Mouse (Mus musculus) heart, postnatal 0 days (tissue): ENCODE data around the gene Nsd2. TPM values are rescaled to one million over a fixed set of nuclear protein-coding genes. Genes with fewer than 3 reads are reported as not detected.
"Not testable (repeated sequence)": the region's sequence is repeated elsewhere in the genome, so short reads cannot be mapped to it uniquely, and the experiment has no call there.

Experiments
- ATAC-seq: fragments of 200-750 bp; cut with Nextera tagmentation; 2 replicates; pipeline ENCODE4 v1.8.0; 2017; ENCODE audit warnings: low read depth, moderate number of reproducible peaks, moderate library complexity; ENCODE audit not compliant: insufficient read depth
- DNase-seq: peaks from one replicate; pipeline ENCODE4 v3.0.0-alpha.2; 2016; ENCODE audit warnings: low spot score
- H3K27ac ChIP-seq: fragments of 300-500 bp; sonication (generic); 2 replicates; pipeline ENCODE4 v1.5.1; 2014; ENCODE audit warnings: low read depth, mild to moderate bottlenecking
- H3K27me3 ChIP-seq: fragments of 300-500 bp; sonication (generic); 2 replicates; pipeline ENCODE4 v1.6.1; 2014; ENCODE audit warnings: low read length, mixed read lengths; ENCODE audit not compliant: control insufficient read depth, insufficient read depth
- H3K36me3 ChIP-seq: fragments of 300-500 bp; sonication (generic); replicated peaks from 2 replicates; pipeline ENCODE4 v1.6.1; 2014; ENCODE audit warnings: low read length, mixed read lengths; ENCODE audit not compliant: control insufficient read depth, insufficient read depth
- H3K4me1 ChIP-seq: fragments of 300-500 bp; sonication (generic); 2 replicates; pipeline ENCODE4 v1.6.1; 2014; ENCODE audit warnings: antibody characterized with exemption; ENCODE audit not compliant: control insufficient read depth, insufficient read depth
- H3K4me2 ChIP-seq: fragments of 300-500 bp; sonication (generic); 2 replicates; pipeline ENCODE4 v1.6.1; 2014; ENCODE audit warnings: low read depth, mild to moderate bottlenecking, low read length, moderate library complexity
- H3K4me3 ChIP-seq: fragments of 300-500 bp; sonication (generic); 2 replicates; pipeline ENCODE4 v1.5.1; 2014; ENCODE audit warnings: low read depth, low read length
- H3K9ac ChIP-seq: fragments of 300-500 bp; sonication (generic); replicated peaks from 2 replicates; pipeline ENCODE4 v1.6.1; 2014; ENCODE audit warnings: low read depth, low read length, mixed read lengths
- H3K9me3 ChIP-seq: fragments of 300-500 bp; sonication (generic); replicated peaks from 2 replicates; pipeline ENCODE4 v1.6.1; 2016; ENCODE audit warnings: low read length; ENCODE audit not compliant: control insufficient read depth
- CTCF ChIP-seq: IDR thresholded peaks from 2 replicates; pipeline ENCODE4 v1.5.1; 2016; ENCODE audit warnings: antibody characterized with exemption, control low read depth, low read depth
- EP300 ChIP-seq: IDR thresholded peaks from 2 replicates; pipeline ENCODE4 v1.6.1; 2016; ENCODE audit warnings: antibody characterized with exemption, low read depth
- WGBS: fragments of 180-500 bp; shearing (Covaris S2); extraction: QIAGEN DNeasy Blood & Tissue Kit; methylation state at CpG from one replicate; pipeline ENCODE4 v1.1.7; 2014; 5-methylcytosine and 5-hydroxymethylcytosine counted together
- polyA plus RNA-seq: library from polyadenylated mRNA; unstranded; fragments of >200 nt; fragmentation: Nextera tagmentation; extraction: Ambion mirVana; gene quantifications from 2 replicates; pipeline ENCODE4 v1.2.1, GENCODE M21; 2015
- total RNA-seq: library from RNA; depleted of rRNA; stranded (reverse); fragments of >200 nt; gene quantifications from 2 replicates; pipeline ENCODE4 v1.2.3, GENCODE M21; 2014; ENCODE audit warnings: low replicate concordance

Nsd2 gene
- total and polyA plus RNA-seq, 2 experiments from 2014 or later: 11.2 to 13.6 TPM

GRCm38 (mm10) chr5:33934081-33934480, 113.6 kb downstream of the Nsd2 start:
- H3K27ac ChIP-seq: no peak overlapping the region
- peaks cover 20% of the 10 kb centered on the region for H3K4me1 ChIP-seq
- H3K36me3 ChIP-seq: peaks cover 15% of the 10 kb centered on the region
- DNase-seq (no peak), ATAC-seq (no peak)
- 0 out of 2 replicates have a peak, but pooled peaks cover 6% of the 10 kb centered on the region for H3K9me3 ChIP-seq
- H3K27me3 ChIP-seq: no peaks in the 10 kb centered on the region
- H3K4me2 ChIP-seq: no peak overlapping the region
- no peak overlapping the region for H3K9ac ChIP-seq
- no peak overlapping the region for H3K4me3 ChIP-seq
- 76% methylated on average over 2 of the region's 2 CpGs for WGBS
- no peak for TF ChIP-seq CTCF
- no peak for TF ChIP-seq EP300

- H3K4me1 ChIP-seq: peaks cover 20% of the 10 kb centered on the region
- DNase-seq (no peak), ATAC-seq (no peak)
- H3K4me3 ChIP-seq: peak overlapping the region; percentile 98
- peak overlapping the region; percentile 79 for H3K4me2 ChIP-seq
- no peak for TF ChIP-seq CTCF
- no peak for TF ChIP-seq EP300
- peak overlapping the region; percentile 94; the same call in 1 of the 2 replicates for H3K9ac ChIP-seq
- H3K9me3 ChIP-seq: 0 out of 2 replicates have a peak, but pooled peaks cover 1% of the 10 kb centered on the region
- peaks cover 8% of the 10 kb centered on the region for H3K36me3 ChIP-seq
- 61% methylated on average over 7 of the region's 7 CpGs for WGBS
- H3K27me3 ChIP-seq: no peaks in the 10 kb centered on the region
- no peak overlapping the region for H3K27ac ChIP-seq
Measured at GRCm38 (mm10) chr5:33934877-33935276, 114.4 kb downstream of the Nsd2 start.

- Histone ChIP-seq H3K27me3 (no peaks in the 10 kb centered on the region), H3K9ac (peak overlapping the region; percentile 94), H3K27ac (peak overlapping the region; percentile 96), H3K9me3 (no peaks in the 10 kb centered on the region), H3K4me1 (peaks cover 20% of the 10 kb centered on the region), H3K4me2 (peak overlapping the region; percentile 79), H3K4me3 (peak overlapping the region; percentile 98), H3K36me3 (no peaks in the 10 kb centered on the region)
- TF ChIP-seq EP300 (no peak), CTCF (no peak)
- DNase-seq (no peak), ATAC-seq (peak; percentile 40)
- 2% methylated on average over 39 of the region's 39 CpGs for WGBS
Measured at GRCm38 (mm10) chr5:33935700-33936111, 115.2 kb downstream of the Nsd2 start.

- peak within 1 kb of the TSS; percentile 96 for H3K27ac ChIP-seq
- no peaks in the 10 kb centered on the region for H3K27me3 ChIP-seq
- under 1% methylated on average over 61 of the region's 61 CpGs for whole genome bisulfite sequencing
- H3K9ac ChIP-seq: peak within 1 kb of the TSS; percentile 94
- ATAC-seq (peak; percentile 98), DNase-seq (peak; percentile 98)
- peak within 1 kb of the TSS; percentile 98 for H3K4me3 ChIP-seq
- H3K4me1 ChIP-seq: peaks cover 20% of the 10 kb centered on the region
- no peaks in the 10 kb centered on the region for H3K9me3 ChIP-seq
- TF ChIP-seq EP300 (peak; percentile 91), CTCF (peak; percentile 26)
- H3K36me3 ChIP-seq: no peaks in the 10 kb centered on the region
- peak within 1 kb of the TSS; percentile 79 for H3K4me2 ChIP-seq
Measured at GRCm38 (mm10) chr5:33936120-33936707, 115.7 kb downstream of the Nsd2 start, which contains the start of gene Nelfa. Gene Nelfa, minus strand, starts transcription at chr5:33936413.

GRCm38 (mm10) chr5:33937230-33937629, 116.7 kb downstream of the Nsd2 start:
- ATAC-seq: no peak
- TF ChIP-seq EP300 (no peak), CTCF (no peak)
- H3K4me3 ChIP-seq: peak overlapping the region; percentile 98; the same call in 1 of the 2 replicates
- no peak overlapping the region for H3K9ac ChIP-seq
- DNase-seq: no peak
- H3K36me3 ChIP-seq: no peaks in the 10 kb centered on the region
- no peaks in the 10 kb centered on the region for H3K27me3 ChIP-seq
- peak overlapping the region; percentile 79 for H3K4me2 ChIP-seq
- 89% methylated on average over 2 of the region's 2 CpGs for WGBS
- H3K4me1 ChIP-seq: peaks cover 20% of the 10 kb centered on the region
- H3K27ac ChIP-seq: peak overlapping the region; percentile 96; the same call in 1 of the 2 replicates
- no peaks in the 10 kb centered on the region for H3K9me3 ChIP-seq

GRCm38 (mm10) chr5:33938448-33938847, 117.9 kb downstream of the Nsd2 start:
- no peak overlapping the region for H3K9ac ChIP-seq
- DNase-seq (peak; percentile 40), ATAC-seq (0 out of 2 replicates have a peak, but pooled peaks have one; percentile 8)
- no peak overlapping the region for H3K4me3 ChIP-seq
- H3K36me3 ChIP-seq: no peaks in the 10 kb centered on the region
- WGBS: 51% methylated on average over 3 of the region's 3 CpGs
- no peaks in the 10 kb centered on the region for H3K27me3 ChIP-seq
- H3K9me3 ChIP-seq: 0 out of 2 replicates have a peak, but pooled peaks cover 3% of the 10 kb centered on the region
- H3K4me1 ChIP-seq: peaks cover 20% of the 10 kb centered on the region
- TF ChIP-seq EP300 (no peak), CTCF (no peak)
- H3K4me2 ChIP-seq: no peak overlapping the region
- peak overlapping the region; percentile 49 for H3K27ac ChIP-seq

- not testable (repeated sequence) for H3K4me1 ChIP-seq, H3K9ac ChIP-seq, H3K4me3 ChIP-seq, ATAC-seq, H3K36me3 ChIP-seq, H3K4me2 ChIP-seq, H3K27me3 ChIP-seq, DNase-seq, H3K27ac ChIP-seq
- WGBS: 88% methylated on average over 16 of the region's 16 CpGs
- peaks cover 16% of the 10 kb centered on the region; the same call in 1 of the 2 replicates for H3K9me3 ChIP-seq
Measured at GRCm38 (mm10) chr5:33947035-33947434, 126.5 kb downstream of the Nsd2 start.
